Mouse (Mus musculus) embryonic fibroblast, embryonic 13.5 days (primary cell): ENCODE results near the gene Gcm1.

Experiments
- CTCF ChIP-seq: IDR thresholded peaks from 2 replicates; pipeline ENCODE4 v1.5.1; 2011; ENCODE audit warnings: mild to moderate bottlenecking, control low read depth, low read length, moderate library complexity, borderline replicate concordance; ENCODE audit not compliant: insufficient read depth
- POLR2A ChIP-seq: IDR thresholded peaks from 2 replicates; pipeline ENCODE4 v1.6.1; 2011; ENCODE audit warnings: low read depth, mild to moderate bottlenecking, control low read depth, low read length, moderate library complexity

DNA sequence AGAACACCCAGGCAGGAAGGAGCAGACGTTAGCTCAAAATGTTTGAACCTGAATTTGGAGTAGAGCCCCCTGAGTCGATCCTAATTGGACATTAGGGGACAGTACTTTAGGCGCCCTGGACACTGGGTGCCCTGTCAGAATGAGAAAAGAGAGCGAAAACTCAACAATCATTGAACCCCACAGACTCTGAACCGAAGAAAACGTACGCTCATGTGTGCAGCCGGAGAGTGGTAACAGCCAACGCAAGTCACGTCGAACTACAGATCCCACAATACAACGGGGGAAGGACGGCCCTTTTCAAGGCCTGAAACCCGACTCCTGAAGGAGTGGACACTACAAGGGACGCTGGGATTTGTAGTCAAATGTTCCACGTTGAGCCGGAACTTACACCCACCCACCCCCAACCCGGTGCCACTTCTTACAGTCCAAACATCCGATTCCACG lies 57.1 kb downstream of the Gcm1 start, which contains the start of the genes Fbxo9 and Ick:
- no peak for TF ChIP-seq CTCF
- no peak; the same call in none of the 2 replicates for TF ChIP-seq POLR2A
